Mouse (Mus musculus): ENCODE measurements around the gene Tgm3. TPM values are rescaled to one million over a fixed set of nuclear protein-coding genes. Genes with fewer than 3 reads are reported as not detected.

The Tgm3 gene
- polyA plus RNA-seq, 1 experiment = not detected

- no peak overlapping the region for H3K4me2 ChIP-seq (ENCODE audit: low read depth)
- TF ChIP-seq MAX (IDR thresholded peaks at IDR 0.05; ENCODE audit: low read depth) = no peak
- TF ChIP-seq POLR2AphosphoS2 (IDR thresholded peaks at IDR 0.05; ENCODE audit: insufficient read length, low read depth) = no peak
- TF ChIP-seq SRF (IDR thresholded peaks at IDR 0.05; ENCODE audit: control insufficient read depth, insufficient read length, low read depth) = no peak
- TF ChIP-seq TCF12 (IDR thresholded peaks at IDR 0.05; ENCODE audit: insufficient read depth, poor library complexity, severe bottlenecking) = no peak
- no peak for TF ChIP-seq MYOD1 (IDR thresholded peaks at IDR 0.05; ENCODE audit: control insufficient read depth in 1 of 3, insufficient read length in 2 of 3, low read depth in 2 of 3)
- no peak for TF ChIP-seq TCF3 (IDR thresholded peaks at IDR 0.05; ENCODE audit: insufficient read length, low read depth)
- TF ChIP-seq POLR2A (IDR thresholded peaks at IDR 0.05; ENCODE audit: insufficient read length, low read depth) = no peak
- TF ChIP-seq CEBPB (IDR thresholded peaks at IDR 0.05; ENCODE audit: insufficient read depth, poor library complexity, severe bottlenecking) = no peak
- no peak for TF ChIP-seq USF1 (IDR thresholded peaks at IDR 0.05; ENCODE audit: low read depth)
- no peak overlapping the region for H3K4me3 ChIP-seq
- H3ac ChIP-seq (ENCODE audit: control insufficient read depth, insufficient read length) = no peak overlapping the region
- no peaks in the 10 kb centered on the region for H3K27me3 ChIP-seq (ENCODE audit: control insufficient read depth, insufficient read depth, insufficient read length)
- H3K36me3 ChIP-seq (ENCODE audit: control insufficient read depth, insufficient read depth) = no peaks in the 10 kb centered on the region
- no peaks in the 10 kb centered on the region for H3K79me2 ChIP-seq (ENCODE audit: control insufficient read depth, insufficient read depth)
Observed at GRCm38 (mm10) chr2:130029826-130030225, 17.7 kb downstream of the Tgm3 start.

- no peak overlapping the region for H3K4me3 ChIP-seq
- no peaks in the 10 kb centered on the region for H3K79me2 ChIP-seq (ENCODE audit: control insufficient read depth, insufficient read depth)
- H3K36me3 ChIP-seq (ENCODE audit: control insufficient read depth, insufficient read depth) = no peaks in the 10 kb centered on the region
- TF ChIP-seq MYOG (IDR thresholded peaks at IDR 0.05; ENCODE audit: control insufficient read depth in 1 of 3, insufficient read depth in 1 of 3, insufficient read length in 2 of 3, low read depth in 2 of 3) (no peak), E2F4 (IDR thresholded peaks at IDR 0.05; ENCODE audit: insufficient read depth) (no peak), USF1 (IDR thresholded peaks at IDR 0.05; ENCODE audit: low read depth) (no peak), CEBPB (IDR thresholded peaks at IDR 0.05; ENCODE audit: insufficient read depth, poor library complexity, severe bottlenecking) (no peak), MYOD1 (IDR thresholded peaks at IDR 0.05; ENCODE audit: control insufficient read depth in 1 of 3, insufficient read length in 2 of 3, low read depth in 2 of 3) (no peak), MAX (IDR thresholded peaks at IDR 0.05; ENCODE audit: low read depth) (no peak), TCF3 (IDR thresholded peaks at IDR 0.05; ENCODE audit: insufficient read length, low read depth) (no peak), TCF12 (IDR thresholded peaks at IDR 0.05; ENCODE audit: insufficient read depth, poor library complexity, severe bottlenecking) (no peak), REST (IDR thresholded peaks at IDR 0.05; ENCODE audit: insufficient read depth, insufficient read length) (no peak), POLR2A (IDR thresholded peaks at IDR 0.05; ENCODE audit: insufficient read length, low read depth) (no peak), POLR2AphosphoS2 (IDR thresholded peaks at IDR 0.05; ENCODE audit: insufficient read length, low read depth) (no peak), SRF (IDR thresholded peaks at IDR 0.05; ENCODE audit: control insufficient read depth, insufficient read length, low read depth) (no peak)
- H3K4me2 ChIP-seq (ENCODE audit: low read depth) = no peak overlapping the region
- H3K27me3 ChIP-seq (ENCODE audit: control insufficient read depth, insufficient read depth, insufficient read length) = no peaks in the 10 kb centered on the region
- no peak overlapping the region for H3ac ChIP-seq (ENCODE audit: control insufficient read depth, insufficient read length)
Observed at GRCm38 (mm10) chr2:130032661-130033060, 20.5 kb downstream of the Tgm3 start.

GRCm38 (mm10) chr2:130036846-130037245 lies 24.7 kb downstream of the Tgm3 start:
- no peak for TF ChIP-seq SRF (IDR thresholded peaks at IDR 0.05; ENCODE audit: control insufficient read depth, insufficient read length, low read depth)
- no peak for TF ChIP-seq MYOG (IDR thresholded peaks at IDR 0.05; ENCODE audit: control insufficient read depth in 1 of 3, insufficient read depth in 1 of 3, insufficient read length in 2 of 3, low read depth in 2 of 3)
- no peak for TF ChIP-seq POLR2A (IDR thresholded peaks at IDR 0.05; ENCODE audit: insufficient read length, low read depth)
- TF ChIP-seq E2F4 (IDR thresholded peaks at IDR 0.05; ENCODE audit: insufficient read depth) = no peak
- no peak for TF ChIP-seq CEBPB (IDR thresholded peaks at IDR 0.05; ENCODE audit: insufficient read depth, poor library complexity, severe bottlenecking)
- TF ChIP-seq TCF3 (IDR thresholded peaks at IDR 0.05; ENCODE audit: insufficient read length, low read depth) = no peak
- TF ChIP-seq MAX (IDR thresholded peaks at IDR 0.05; ENCODE audit: low read depth) = no peak
- no peak for TF ChIP-seq TCF12 (IDR thresholded peaks at IDR 0.05; ENCODE audit: insufficient read depth, poor library complexity, severe bottlenecking)
- TF ChIP-seq POLR2AphosphoS2 (IDR thresholded peaks at IDR 0.05; ENCODE audit: insufficient read length, low read depth) = no peak
- no peak for TF ChIP-seq REST (IDR thresholded peaks at IDR 0.05; ENCODE audit: insufficient read depth, insufficient read length)
- no peak for TF ChIP-seq USF1 (IDR thresholded peaks at IDR 0.05; ENCODE audit: low read depth)
- TF ChIP-seq MYOD1 (IDR thresholded peaks at IDR 0.05; ENCODE audit: control insufficient read depth in 1 of 3, insufficient read length in 2 of 3, low read depth in 2 of 3) = no peak
- peaks cover 5% of the 10 kb centered on the region for H3K27me3 ChIP-seq (ENCODE audit: control insufficient read depth, insufficient read depth, insufficient read length)
- H3ac ChIP-seq (ENCODE audit: control insufficient read depth, insufficient read length) = no peak overlapping the region
- H3K79me2 ChIP-seq (ENCODE audit: control insufficient read depth, insufficient read depth) = no peaks in the 10 kb centered on the region
- H3K4me3 ChIP-seq = no peak overlapping the region
- no peaks in the 10 kb centered on the region for H3K36me3 ChIP-seq (ENCODE audit: control insufficient read depth, insufficient read depth)
- H3K4me2 ChIP-seq (ENCODE audit: low read depth) = no peak overlapping the region

- TF ChIP-seq E2F4 (IDR thresholded peaks at IDR 0.05; ENCODE audit: insufficient read depth) (no peak), TCF3 (IDR thresholded peaks at IDR 0.05; ENCODE audit: insufficient read length, low read depth) (no peak), TCF12 (IDR thresholded peaks at IDR 0.05; ENCODE audit: insufficient read depth, poor library complexity, severe bottlenecking) (no peak), POLR2A (IDR thresholded peaks at IDR 0.05; ENCODE audit: insufficient read length, low read depth) (no peak), MAX (IDR thresholded peaks at IDR 0.05; ENCODE audit: low read depth) (no peak)
- H3K4me2 ChIP-seq (ENCODE audit: low read depth) = no peak overlapping the region
- peaks cover 5% of the 10 kb centered on the region for H3K27me3 ChIP-seq (ENCODE audit: control insufficient read depth, insufficient read depth, insufficient read length)
- H3ac ChIP-seq (ENCODE audit: control insufficient read depth, insufficient read length) = no peak overlapping the region
- H3K79me2 ChIP-seq (ENCODE audit: control insufficient read depth, insufficient read depth) = no peaks in the 10 kb centered on the region
- H3K4me3 ChIP-seq = no peak overlapping the region
- no peaks in the 10 kb centered on the region for H3K36me3 ChIP-seq (ENCODE audit: control insufficient read depth, insufficient read depth)
Observed at GRCm38 (mm10) chr2:130038971-130039370, 26.8 kb downstream of the Tgm3 start.

GRCm38 (mm10) chr2:130040190-130040886 lies 28.2 kb downstream of the Tgm3 start:
- H3K79me2 ChIP-seq (ENCODE audit: control insufficient read depth, insufficient read depth) = no peaks in the 10 kb centered on the region
- H3ac ChIP-seq (ENCODE audit: control insufficient read depth, insufficient read length) = no peak overlapping the region
- no peak overlapping the region for H3K4me2 ChIP-seq (ENCODE audit: low read depth)
- no peak overlapping the region for H3K4me3 ChIP-seq
- no peaks in the 10 kb centered on the region for H3K36me3 ChIP-seq (ENCODE audit: control insufficient read depth, insufficient read depth)
- TF ChIP-seq MAX (IDR thresholded peaks at IDR 0.05; ENCODE audit: low read depth) (no peak), POLR2AphosphoS2 (IDR thresholded peaks at IDR 0.05; ENCODE audit: insufficient read length, low read depth) (no peak)
- peaks cover 5% of the 10 kb centered on the region for H3K27me3 ChIP-seq (ENCODE audit: control insufficient read depth, insufficient read depth, insufficient read length)
